Mouse (Mus musculus) forebrain, embryonic 10.5 days (tissue): ENCODE data around the gene Opa1. TPM values are rescaled to one million over a fixed set of nuclear protein-coding genes. Genes with fewer than 3 reads are reported as not detected.

ENCODE experiments used
- DNase-seq: peaks from one replicate; pipeline ENCODE4 v3.0.0-alpha.2; 2017; ENCODE audit warnings: low spot score; ENCODE audit errors: extremely low spot score
- H3K27ac ChIP-seq: fragments of 300-500 bp; sonication (generic); 2 replicates; pipeline ENCODE4 v1.5.1; 2016; ENCODE audit warnings: mild to moderate bottlenecking
- H3K27me3 ChIP-seq: fragments of 300-500 bp; sonication (generic); 2 replicates; pipeline ENCODE4 v1.6.1; 2016; ENCODE audit warnings: mild to moderate bottlenecking; ENCODE audit not compliant: poor library complexity, severe bottlenecking
- H3K36me3 ChIP-seq: fragments of 300-500 bp; sonication (generic); replicated peaks from 2 replicates; pipeline ENCODE4 v1.6.1; 2016; ENCODE audit warnings: mild to moderate bottlenecking, moderate library complexity
- H3K4me1 ChIP-seq: fragments of 300-500 bp; sonication (generic); 2 replicates; pipeline ENCODE4 v1.6.1; 2016
- H3K4me3 ChIP-seq: fragments of 300-500 bp; sonication (generic); 2 replicates; pipeline ENCODE4 v1.5.1; 2016; ENCODE audit warnings: mild to moderate bottlenecking, moderate library complexity
- H3K9me3 ChIP-seq: fragments of 300-500 bp; sonication (generic); 2 replicates; pipeline ENCODE4 v1.6.1; 2016; ENCODE audit warnings: mild to moderate bottlenecking, moderate library complexity
- WGBS: fragments of 180-500 bp; shearing (Covaris S2); methylation state at CpG from one replicate; pipeline ENCODE4 v1.1.7; 2016; 5-methylcytosine and 5-hydroxymethylcytosine counted together
- polyA plus RNA-seq: library from polyadenylated mRNA; unstranded; fragments of >200 nt; fragmentation: Nextera tagmentation; extraction: Ambion mirVana; gene quantifications from 2 replicates; pipeline ENCODE4 v1.2.1, GENCODE M21; 2016

Gene Opa1
- polyA plus RNA-seq, result 44.6 and 44.7 TPM in 2 replicates

- Histone ChIP-seq H3K4me3 (peak within 1 kb of the TSS; percentile 87), H3K27ac (peak within 1 kb of the TSS; percentile 89), H3K4me1 (peaks cover 15% of the 10 kb centered on the region), H3K27me3 (no peaks in the 10 kb centered on the region), H3K36me3 (no peaks in the 10 kb centered on the region), H3K9me3 (no peaks in the 10 kb centered on the region)
- peak; percentile 98 for DNase-seq
- WGBS, result under 1% methylated on average over 39 of the region's 39 CpGs
These were observed at the start of gene Opa1 for GRCm38 (mm10) chr16:29579167-29579786. TSS of gene Opa1 (plus strand) at chr16:29579334.

DNA sequence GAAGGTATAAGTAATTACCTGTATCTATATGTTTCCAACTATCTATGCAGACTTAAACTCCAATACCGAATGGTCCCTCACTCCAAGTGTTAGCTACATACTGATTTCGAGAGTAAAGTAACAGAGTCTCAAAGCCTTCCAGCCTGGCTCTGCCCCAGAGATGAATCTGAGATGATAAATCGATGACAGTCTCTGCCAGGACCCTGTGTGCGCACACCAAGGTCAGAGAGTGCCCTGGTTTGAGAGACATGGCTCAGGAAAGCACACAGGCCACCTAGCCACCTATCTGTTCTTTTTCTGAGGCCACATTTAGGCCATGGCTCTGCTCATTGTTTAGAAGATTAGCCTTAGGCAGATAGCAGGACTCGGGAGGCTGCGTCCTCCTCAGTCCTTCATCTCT is 45.5 kb upstream of the Opa1 start:
- Histone ChIP-seq H3K9me3 (no peaks in the 10 kb centered on the region), H3K36me3 (no peaks in the 10 kb centered on the region), H3K4me3 (no peak overlapping the region), H3K27ac (no peak overlapping the region), H3K4me1 (no peaks in the 10 kb centered on the region), H3K27me3 (no peaks in the 10 kb centered on the region)
- 78% methylated on average over 6 of the region's 6 CpGs for WGBS
- no peak for DNase-seq

DNA sequence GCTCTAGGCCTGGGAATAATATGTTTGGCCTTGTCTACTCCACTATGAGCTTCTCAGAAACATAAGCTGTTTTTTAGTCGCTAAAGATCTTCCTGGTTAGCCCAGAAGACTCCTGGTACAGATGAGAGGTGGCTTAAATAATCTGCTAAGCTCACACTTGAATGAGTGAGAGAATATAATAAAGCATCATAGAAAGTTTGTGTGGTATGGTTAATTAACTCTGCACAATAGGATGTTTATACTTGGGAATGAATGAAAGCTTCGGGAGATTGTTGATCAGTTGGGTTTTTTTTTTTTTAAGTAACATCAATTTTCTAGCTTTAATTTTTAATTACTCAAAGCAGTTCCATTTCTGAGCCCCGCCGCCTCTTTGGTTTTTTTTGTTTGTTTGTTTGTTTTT is 43.3 kb upstream of the Opa1 start:
- H3K27me3 ChIP-seq, result no peaks in the 10 kb centered on the region
- no peaks in the 10 kb centered on the region for H3K4me1 ChIP-seq
- no peak overlapping the region for H3K27ac ChIP-seq
- 86% methylated on average over 4 of the region's 4 CpGs for WGBS
- DNase-seq, result no peak
- H3K4me3 ChIP-seq, result no peak overlapping the region
- no peaks in the 10 kb centered on the region for H3K36me3 ChIP-seq
- H3K9me3 ChIP-seq, result no peaks in the 10 kb centered on the region

- Histone ChIP-seq H3K27ac (no peak overlapping the region), H3K36me3 (no peaks in the 10 kb centered on the region), H3K9me3 (no peaks in the 10 kb centered on the region), H3K4me1 (no peaks in the 10 kb centered on the region), H3K4me3 (no peak overlapping the region), H3K27me3 (no peaks in the 10 kb centered on the region)
- DNase-seq, result no peak
- 83% methylated on average over 15 of the region's 15 CpGs for WGBS
These were observed 42.5 kb upstream of the Opa1 start for GRCm38 (mm10) chr16:29536411-29537204.

GRCm38 (mm10) chr16:29539906-29540305 is 39.2 kb upstream of the Opa1 start:
- H3K9me3 ChIP-seq, result no peaks in the 10 kb centered on the region
- H3K36me3 ChIP-seq, result no peaks in the 10 kb centered on the region
- H3K4me1 ChIP-seq, result no peaks in the 10 kb centered on the region
- no peak overlapping the region for H3K27ac ChIP-seq
- no peak for DNase-seq
- H3K4me3 ChIP-seq, result no peak overlapping the region
- peaks cover 3% of the 10 kb centered on the region for H3K27me3 ChIP-seq

GRCm38 (mm10) chr16:29541261-29541683 is 37.9 kb upstream of the Opa1 start:
- peaks cover 3% of the 10 kb centered on the region for H3K27me3 ChIP-seq
- no peaks in the 10 kb centered on the region for H3K36me3 ChIP-seq
- H3K4me1 ChIP-seq, result no peaks in the 10 kb centered on the region
- WGBS, result 89% methylated on average over 11 of the region's 11 CpGs
- no peak for DNase-seq
- H3K4me3 ChIP-seq, result no peak overlapping the region
- H3K27ac ChIP-seq, result no peak overlapping the region
- H3K9me3 ChIP-seq, result no peaks in the 10 kb centered on the region

DNA sequence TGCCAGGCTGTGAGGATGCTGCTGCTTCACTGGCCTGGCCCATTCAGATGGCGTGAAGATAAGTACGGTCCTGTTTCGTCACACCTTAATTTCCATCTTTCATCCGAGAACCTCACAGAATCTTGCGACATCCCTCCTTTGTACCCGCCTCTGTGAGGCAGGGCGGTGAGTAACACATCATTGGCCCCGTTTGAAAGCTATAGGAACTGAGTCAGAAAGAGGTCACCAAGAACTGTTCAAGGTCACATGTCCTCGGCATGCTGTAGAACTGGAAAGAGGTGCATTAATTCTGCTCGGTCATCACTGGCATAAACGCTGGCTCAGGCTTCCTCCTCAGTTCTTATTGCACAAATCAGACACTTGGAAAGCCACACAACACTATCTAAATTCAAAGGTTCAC is 34.3 kb upstream of the Opa1 start, which contains the start of gene Atp13a4:
Gene Atp13a4 (minus strand): TSS at position 36 of the 400 bp plus-strand sequence.
- peaks cover 3% of the 10 kb centered on the region for H3K27me3 ChIP-seq
- no peaks in the 10 kb centered on the region for H3K4me1 ChIP-seq
- H3K4me3 ChIP-seq, result no peak within 1 kb of the TSS
- H3K9me3 ChIP-seq, result no peaks in the 10 kb centered on the region
- WGBS, result 85% methylated on average over 11 of the region's 11 CpGs
- no peaks in the 10 kb centered on the region for H3K36me3 ChIP-seq
- no peak within 1 kb of the TSS for H3K27ac ChIP-seq
- no peak for DNase-seq

DNA sequence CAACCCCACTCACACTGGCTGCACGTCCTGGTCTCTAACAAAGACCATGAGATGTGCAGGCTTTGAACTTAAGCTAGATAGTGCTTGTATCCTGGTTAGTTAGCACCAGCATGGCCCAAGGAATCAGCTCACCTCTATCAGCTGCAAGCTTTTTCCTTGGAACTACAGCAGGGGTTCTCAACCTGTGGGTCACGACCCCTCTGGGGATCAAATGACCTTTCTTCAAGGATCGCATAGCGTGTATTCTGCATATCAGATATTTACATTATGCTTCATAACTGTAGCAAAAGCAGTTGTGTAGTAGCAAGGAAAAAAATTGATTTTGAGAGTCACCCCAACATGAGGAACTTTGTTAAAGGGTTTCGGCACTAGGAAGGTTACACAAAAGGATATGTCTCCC is 19.5 kb upstream of the Opa1 start:
- 86% methylated on average over 5 of the region's 5 CpGs for WGBS
- Histone ChIP-seq H3K9me3 (no peaks in the 10 kb centered on the region), H3K4me3 (no peak overlapping the region), H3K27ac (no peak overlapping the region), H3K36me3 (no peaks in the 10 kb centered on the region), H3K4me1 (peaks cover 5% of the 10 kb centered on the region; the same call in 1 of the 2 replicates), H3K27me3 (0 out of 2 replicates have a peak, but pooled peaks cover 5% of the 10 kb centered on the region)
- no peak for DNase-seq

DNA sequence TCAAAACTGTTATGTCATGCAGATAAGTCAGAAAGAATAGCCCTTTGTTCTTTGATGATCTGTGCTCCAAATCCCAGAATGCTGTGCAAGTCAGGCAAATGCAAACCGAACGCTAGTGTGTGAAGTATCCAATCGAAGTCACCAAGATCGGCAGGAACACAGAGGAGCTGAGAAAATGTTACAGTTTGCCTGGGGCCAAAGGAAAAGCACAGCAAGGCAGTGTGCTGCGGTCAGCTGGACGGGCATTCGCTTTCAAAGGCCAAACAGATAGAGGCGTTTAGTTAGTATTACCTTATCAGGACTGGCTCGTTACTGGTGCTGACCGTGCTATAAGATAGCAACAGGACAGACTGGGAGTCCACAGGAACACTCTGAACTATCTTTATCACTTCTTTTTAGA is 18.7 kb upstream of the Opa1 start:
- Histone ChIP-seq H3K36me3 (no peaks in the 10 kb centered on the region), H3K4me1 (peaks cover 5% of the 10 kb centered on the region; the same call in 1 of the 2 replicates), H3K9me3 (no peaks in the 10 kb centered on the region), H3K4me3 (no peak overlapping the region), H3K27me3 (0 out of 2 replicates have a peak, but pooled peaks cover 5% of the 10 kb centered on the region), H3K27ac (no peak overlapping the region)
- DNase-seq, result no peak
- WGBS, result 56% methylated on average over 10 of the region's 10 CpGs

DNA sequence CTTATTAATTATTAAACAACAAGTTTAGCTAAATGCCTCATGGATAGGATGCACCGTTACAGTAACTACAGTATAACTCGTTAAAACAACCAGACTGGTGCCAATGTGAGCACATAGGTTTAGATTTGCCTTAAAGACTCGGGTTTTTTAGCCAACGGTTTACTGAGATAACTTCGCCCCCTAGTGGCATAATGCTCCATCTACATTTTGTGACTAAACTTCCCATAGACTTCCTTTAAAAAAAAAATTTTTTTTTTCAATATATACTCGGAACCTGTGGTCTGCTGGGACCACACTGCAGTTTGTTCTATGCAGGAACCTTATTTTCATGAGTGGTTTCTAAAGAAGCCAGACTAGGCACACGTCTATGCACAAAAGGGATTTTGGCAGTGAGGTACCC is 18.3 kb upstream of the Opa1 start:
- DNase-seq, result peak; percentile 38
- 11% methylated on average over 7 of the region's 7 CpGs for WGBS
- Histone ChIP-seq H3K36me3 (no peaks in the 10 kb centered on the region), H3K27me3 (0 out of 2 replicates have a peak, but pooled peaks cover 5% of the 10 kb centered on the region), H3K4me1 (peaks cover 5% of the 10 kb centered on the region; the same call in 1 of the 2 replicates), H3K4me3 (no peak overlapping the region), H3K9me3 (no peaks in the 10 kb centered on the region), H3K27ac (no peak overlapping the region)

- Histone ChIP-seq H3K4me3 (no peak overlapping the region), H3K36me3 (no peaks in the 10 kb centered on the region), H3K9me3 (no peaks in the 10 kb centered on the region), H3K4me1 (peaks cover 6% of the 10 kb centered on the region), H3K27ac (no peak overlapping the region), H3K27me3 (no peaks in the 10 kb centered on the region)
- WGBS, result 81% methylated on average over 4 of the region's 4 CpGs
- no peak for DNase-seq
These were observed 5.1 kb upstream of the Opa1 start for GRCm38 (mm10) chr16:29574013-29574412.

- Histone ChIP-seq H3K27me3 (no peaks in the 10 kb centered on the region), H3K36me3 (no peaks in the 10 kb centered on the region), H3K4me3 (no peak overlapping the region), H3K27ac (no peak overlapping the region), H3K4me1 (peaks cover 15% of the 10 kb centered on the region), H3K9me3 (no peaks in the 10 kb centered on the region)
- 16% methylated on average over 5 of the region's 5 CpGs for WGBS
- no peak for DNase-seq
These were observed 3.5 kb upstream of the Opa1 start for GRCm38 (mm10) chr16:29575620-29576019.

DNA sequence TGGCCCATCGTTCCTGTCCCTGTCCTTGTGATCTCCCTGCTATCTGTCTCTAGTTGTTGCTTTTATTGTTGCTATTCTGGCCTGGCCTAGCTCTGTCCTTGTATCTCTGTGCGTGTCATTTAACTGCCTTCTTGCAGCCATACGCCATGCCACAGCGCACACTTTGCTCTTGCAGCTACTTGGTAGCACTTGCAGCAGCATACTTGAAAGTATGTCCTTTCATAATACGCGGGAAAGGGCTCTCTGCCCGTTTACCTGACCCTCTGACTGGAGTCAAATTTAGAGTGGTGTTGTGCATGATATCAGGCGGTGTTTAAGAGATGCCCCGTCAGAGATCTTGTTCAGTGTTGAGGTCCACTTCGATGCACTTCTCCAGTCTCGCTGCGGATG is 648 bp downstream of the Opa1 start:
- peak; percentile 17 for DNase-seq
- WGBS, result 11% methylated on average over 12 of the region's 12 CpGs
- H3K27ac ChIP-seq, result peak overlapping the region; percentile 89

More for the DNA sequence above, 648 bp downstream of the Opa1 start:
- Histone ChIP-seq H3K4me3 (peak overlapping the region; percentile 87), H3K4me1 (peaks cover 15% of the 10 kb centered on the region), H3K27me3 (no peaks in the 10 kb centered on the region), H3K36me3 (0 out of 2 replicates have a peak, but pooled peaks cover under 1% of the 10 kb centered on the region), H3K9me3 (no peaks in the 10 kb centered on the region)
